Mouse (Mus musculus): ENCODE measurements around the gene Lrrc55.
"Not testable (repeated sequence)": the region's sequence is repeated elsewhere in the genome, so short reads cannot be mapped to it uniquely, and the experiment has no call there.

DNA sequence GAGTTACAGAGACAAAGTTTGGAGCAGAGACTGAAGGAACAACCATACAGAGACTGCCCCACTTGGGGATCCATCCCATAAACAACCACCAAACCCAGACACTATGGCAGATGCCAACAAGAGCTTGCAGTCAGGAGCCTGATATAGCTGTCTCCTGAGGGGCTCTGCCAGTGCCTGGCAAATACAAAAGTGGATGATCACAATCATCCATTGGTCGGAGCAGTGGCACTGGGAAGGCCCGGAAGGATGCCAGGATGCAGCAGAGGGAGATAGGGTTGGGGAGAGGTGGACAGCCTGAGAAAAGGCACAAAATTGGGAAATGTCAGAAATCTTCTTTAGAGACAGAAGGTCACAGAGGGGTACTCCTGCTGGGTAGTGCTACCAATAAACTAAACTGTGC, 40.2 kb upstream of the Lrrc55 start:
- not testable (repeated sequence) for TF ChIP-seq CTCF (conservative IDR thresholded peaks at IDR 0.05; ENCODE audit: low read length); POU5F1 (IDR thresholded peaks at IDR 0.05; ENCODE audit: borderline replicate concordance, low read length)
